Mouse (Mus musculus): Measurements from ENCODE around the gene Gm45711.

GRCm38 (mm10) chr8:104268368-104268767 lies 41.5 kb downstream of the Gm45711 start:
- TF ChIP-seq CTCF (IDR thresholded peaks at IDR 0.05) = no peak
- TF ChIP-seq EP300 (IDR thresholded peaks at IDR 0.05; ENCODE audit: insufficient read depth, low read depth, low read length) = no peak
- TF ChIP-seq POLR2A (IDR thresholded peaks at IDR 0.05; ENCODE audit: insufficient read depth, low read depth, low read length) = no peak
